Mouse (Mus musculus): Measurements from ENCODE around the gene Pou2f2. TPM values are rescaled to one million over a fixed set of nuclear protein-coding genes. Genes with fewer than 3 reads are reported as not detected.
A peak's percentile ranks its signal among the peaks of the same experiment; 100 is the strongest.
"Not testable (repeated sequence)": the region's sequence is repeated elsewhere in the genome, so short reads cannot be mapped to it uniquely, and the experiment has no call there.

Gene Pou2f2
- total RNA-seq, 2 experiments from 2014 or later: 12.5 to 14.0 TPM

DNA sequence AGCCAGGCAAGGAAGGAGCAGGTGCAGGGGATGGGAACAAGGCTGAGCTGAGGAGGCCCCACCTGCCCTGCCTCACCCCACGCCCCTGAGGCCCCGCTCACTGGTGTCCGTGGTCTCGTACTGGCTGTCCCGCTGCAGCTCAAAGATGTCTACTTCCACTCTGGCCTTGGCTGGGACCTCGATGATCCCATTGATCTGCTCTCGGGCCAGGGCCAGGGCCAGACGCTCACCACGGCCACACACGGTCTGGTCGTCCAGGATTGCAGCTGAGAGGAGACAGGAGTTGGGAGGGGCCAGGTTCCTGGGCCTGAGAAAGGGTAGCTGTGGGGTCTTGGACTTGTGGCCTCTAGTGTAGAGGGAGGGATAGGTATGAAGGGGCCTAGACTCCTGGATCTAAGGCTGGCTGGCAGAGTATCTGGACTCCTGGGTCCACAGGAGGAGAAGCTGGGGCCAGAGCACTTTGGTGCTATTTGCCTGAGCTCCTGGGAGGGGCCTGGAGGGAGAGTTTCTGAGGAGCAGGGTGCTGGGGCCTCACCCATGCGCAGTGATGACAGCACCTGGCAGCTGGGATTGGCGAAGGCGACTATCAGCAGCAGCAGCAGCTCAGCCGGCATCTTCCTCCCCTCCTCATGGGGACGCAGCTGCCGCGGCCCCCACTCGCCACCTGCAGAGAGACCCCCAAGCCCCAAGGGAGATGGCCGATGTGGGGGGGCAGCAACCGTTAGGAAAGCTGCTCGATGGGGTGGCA lies 111.4 kb downstream of the Pou2f2 start:
- peak overlapping the region; percentile 18 for H3K4me3 ChIP-seq
- TF ChIP-seq CTCF (IDR thresholded peaks at IDR 0.05): no peak
- no peak for DNase-seq (ENCODE audit: extremely low spot score in 1 of 2, low spot score in 2 of 2)
- H3K27ac ChIP-seq: peak overlapping the region; percentile 77
- intact Hi-C loops (cut with DNase I): no loop called here

DNA sequence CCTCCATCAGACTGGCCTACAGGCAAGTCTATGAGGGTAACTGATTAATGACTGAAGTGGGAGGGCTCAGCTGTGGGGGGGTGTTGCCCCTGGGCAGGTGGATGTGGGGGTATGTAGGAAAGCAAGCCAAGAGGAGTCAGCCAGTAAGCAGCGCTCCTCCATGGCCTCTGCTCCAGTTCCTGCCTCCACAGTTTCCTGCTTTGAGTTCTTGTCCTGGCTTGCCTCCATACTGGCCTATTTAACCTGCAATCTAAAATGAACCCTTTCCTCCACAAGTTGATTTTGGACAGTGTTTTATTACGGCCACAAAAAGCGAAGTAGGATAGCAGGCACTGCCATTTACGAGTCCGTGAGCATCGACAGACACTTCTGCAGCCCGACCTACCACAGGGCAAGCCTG lies 112.2 kb downstream of the Pou2f2 start:
- intact Hi-C loops (cut with DNase I): no loop called here
- DNase-seq (ENCODE audit: extremely low spot score in 1 of 2, low spot score in 2 of 2): no peak
- TF ChIP-seq CTCF (IDR thresholded peaks at IDR 0.05): no peak
- Histone ChIP-seq H3K27ac (no peak overlapping the region), H3K4me3 (no peak overlapping the region)

DNA sequence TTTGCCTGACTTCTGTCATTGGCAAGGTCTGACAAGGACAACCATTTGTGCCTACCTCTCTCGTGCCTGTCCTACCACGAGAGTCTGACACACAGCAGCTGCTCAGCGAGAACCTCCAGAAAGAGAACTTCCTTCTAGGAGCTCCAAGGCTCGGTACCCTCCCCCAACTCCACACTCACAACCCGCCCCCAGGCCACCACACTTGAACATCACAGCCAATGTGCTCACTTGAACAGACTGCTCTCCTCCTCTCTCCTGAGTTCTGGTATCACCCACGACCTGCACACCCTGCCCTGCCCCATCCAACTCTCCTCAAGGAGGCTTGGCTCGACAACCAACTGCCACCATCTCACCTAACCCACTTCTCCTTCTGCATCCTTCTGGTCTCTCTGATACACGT lies 115.6 kb downstream of the Pou2f2 start:
- intact Hi-C loops (cut with DNase I): no loop called here
- peak in 1 of 2 experiments; percentile 54 for DNase-seq (ENCODE audit: extremely low spot score in 1 of 2, low spot score in 2 of 2)
- no peak for TF ChIP-seq CTCF (IDR thresholded peaks at IDR 0.05)
- Histone ChIP-seq H3K27ac (peak overlapping the region; percentile 48), H3K4me3 (no peak overlapping the region)

- no peak for DNase-seq (ENCODE audit: extremely low spot score in 1 of 2, low spot score in 2 of 2)
- TF ChIP-seq CTCF (IDR thresholded peaks at IDR 0.05): no peak
- intact Hi-C loops (cut with DNase I): no loop called here
- no peak overlapping the region for H3K4me3 ChIP-seq
- peak overlapping the region; percentile 2 for H3K27ac ChIP-seq
Observed at GRCm38 (mm10) chr7:25063346-25063745, 116.2 kb downstream of the Pou2f2 start.

- intact Hi-C loops (cut with DNase I): no loop called here
- Histone ChIP-seq H3K4me3 (no peak overlapping the region), H3K27ac (no peak overlapping the region)
- no peak for TF ChIP-seq CTCF (IDR thresholded peaks at IDR 0.05)
- DNase-seq (ENCODE audit: extremely low spot score in 1 of 2, low spot score in 2 of 2): no peak
Observed at GRCm38 (mm10) chr7:25058836-25059235, 120.7 kb downstream of the Pou2f2 start.

- TF ChIP-seq CTCF (IDR thresholded peaks at IDR 0.05): no peak
- H3K27ac ChIP-seq: no peak overlapping the region
- no peak overlapping the region for H3K4me3 ChIP-seq
- intact Hi-C loops (cut with DNase I): no loop called here
- no peak for DNase-seq (ENCODE audit: extremely low spot score in 1 of 2, low spot score in 2 of 2)
Observed at GRCm38 (mm10) chr7:25058394-25058793, 121.1 kb downstream of the Pou2f2 start.

GRCm38 (mm10) chr7:25057888-25058287 lies 121.6 kb downstream of the Pou2f2 start:
- intact Hi-C loops (cut with DNase I): no loop called here
- Histone ChIP-seq H3K4me3 (no peak overlapping the region), H3K27ac (no peak overlapping the region)
- DNase-seq (ENCODE audit: extremely low spot score in 1 of 2, low spot score in 2 of 2): no peak
- no peak for TF ChIP-seq CTCF (IDR thresholded peaks at IDR 0.05)

DNA sequence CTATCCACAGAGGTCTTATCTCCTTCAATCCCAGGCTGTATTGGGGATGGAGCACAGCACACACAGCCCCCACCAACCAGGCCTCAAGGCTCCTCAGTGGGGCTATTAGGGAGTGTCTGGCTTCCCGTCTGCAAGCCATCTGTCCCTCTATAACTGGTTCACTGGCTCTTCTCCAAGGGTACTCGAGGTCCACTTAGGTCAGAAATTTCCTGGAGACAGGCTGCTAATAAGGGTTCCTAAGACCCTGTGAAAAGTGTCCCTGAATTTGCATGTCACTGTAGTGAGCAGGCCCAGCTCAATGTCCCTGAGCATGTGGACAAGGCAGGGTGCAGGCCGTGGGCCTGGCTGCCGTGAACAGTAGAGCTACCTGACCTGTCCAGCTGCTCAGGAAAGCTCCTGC lies 122.6 kb downstream of the Pou2f2 start:
- Histone ChIP-seq H3K27ac (no peak overlapping the region), H3K4me3 (no peak overlapping the region)
- intact Hi-C loops (cut with DNase I): no loop called here
- no peak for TF ChIP-seq CTCF (IDR thresholded peaks at IDR 0.05)
- DNase-seq (ENCODE audit: extremely low spot score in 1 of 2, low spot score in 2 of 2): no peak

GRCm38 (mm10) chr7:25052587-25052986 lies 126.9 kb downstream of the Pou2f2 start:
- DNase-seq (ENCODE audit: extremely low spot score in 1 of 2, low spot score in 2 of 2): no peak
- TF ChIP-seq CTCF (IDR thresholded peaks at IDR 0.05): no peak
- intact Hi-C loops (cut with DNase I): no loop called here
- Histone ChIP-seq H3K27ac (no peak overlapping the region), H3K4me3 (no peak overlapping the region)

DNA sequence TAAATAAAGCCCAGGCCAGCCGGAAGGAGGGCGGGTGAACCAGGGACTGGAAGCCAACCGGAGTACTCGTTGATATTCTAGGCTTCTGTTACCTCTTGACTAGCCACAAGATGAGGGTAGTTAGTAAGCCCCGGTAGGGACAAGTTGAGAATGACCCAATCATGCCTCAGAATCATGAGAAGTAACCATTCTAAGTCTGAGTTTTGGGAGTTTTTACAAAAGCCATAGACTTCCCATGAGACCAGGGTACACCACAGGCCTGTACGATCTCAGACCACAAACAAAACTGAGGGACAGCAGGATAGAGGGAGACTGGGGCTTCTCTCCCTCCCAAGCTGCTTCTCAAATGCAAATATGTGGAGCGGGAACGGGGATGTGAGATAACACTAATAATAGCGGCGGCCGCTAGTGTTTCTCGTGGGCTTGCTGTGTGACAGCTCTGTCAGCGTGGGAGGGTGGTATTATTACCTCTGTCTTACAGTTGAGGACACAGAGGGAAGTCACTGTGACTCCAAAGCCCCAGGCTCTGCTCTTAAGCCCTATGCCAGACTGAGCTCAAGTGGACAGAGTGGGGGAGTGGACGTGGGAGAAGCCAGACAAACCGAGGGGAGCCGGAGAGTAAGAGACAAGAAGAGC lies 130.1 kb downstream of the Pou2f2 start:
- Histone ChIP-seq H3K4me3 (no peak overlapping the region), H3K27ac (peak overlapping the region; percentile 4; the same call in 1 of the 2 replicates)
- TF ChIP-seq CTCF (IDR thresholded peaks at IDR 0.05): no peak
- intact Hi-C loops (cut with DNase I): no loop called here
- peak in 1 of 2 experiments; percentile 62 for DNase-seq (ENCODE audit: extremely low spot score in 1 of 2, low spot score in 2 of 2)

DNA sequence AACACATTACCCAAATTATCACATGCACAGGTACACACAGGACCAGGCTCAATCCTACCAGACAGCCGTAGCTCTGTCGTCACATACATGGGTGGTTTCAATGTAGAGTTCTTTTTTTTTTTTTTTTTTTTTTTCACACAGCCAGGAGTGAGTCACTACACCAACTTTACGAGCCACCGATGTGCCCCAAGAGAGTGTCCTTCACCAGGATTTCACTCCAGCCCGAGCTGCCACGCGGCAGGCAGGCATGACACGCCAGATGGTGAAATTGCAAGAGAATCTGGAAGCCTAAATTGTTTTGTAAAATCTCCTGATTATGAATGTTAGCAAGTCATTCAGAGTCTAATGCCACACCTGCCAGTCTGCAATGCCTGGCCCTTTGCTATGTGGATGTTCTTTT lies 132.2 kb downstream of the Pou2f2 start:
- intact Hi-C loops (cut with DNase I): no loop called here
- H3K4me3 ChIP-seq: no peak overlapping the region
- H3K27ac ChIP-seq: peak overlapping the region; percentile 13; the same call in 1 of the 2 replicates
- no peak for TF ChIP-seq CTCF (IDR thresholded peaks at IDR 0.05)
- peak in 1 of 2 experiments; percentile 54 for DNase-seq (ENCODE audit: extremely low spot score in 1 of 2, low spot score in 2 of 2)

- DNase-seq (ENCODE audit: extremely low spot score in 1 of 2, low spot score in 2 of 2); intact Hi-C loops (cut with DNase I); H3K27ac ChIP-seq; H3K4me3 ChIP-seq: not testable (repeated sequence)
Observed at GRCm38 (mm10) chr7:25044599-25044998, 134.9 kb downstream of the Pou2f2 start.

GRCm38 (mm10) chr7:25041921-25042320 lies 137.6 kb downstream of the Pou2f2 start:
- no peak for TF ChIP-seq CTCF (IDR thresholded peaks at IDR 0.05)
- intact Hi-C loops (cut with DNase I): no loop called here
- Histone ChIP-seq H3K27ac (0 out of 2 replicates have a peak overlapping the region, but pooled peaks have one; percentile 15), H3K4me3 (no peak overlapping the region)
- DNase-seq (ENCODE audit: extremely low spot score in 1 of 2, low spot score in 2 of 2): no peak

Small RNA genes within 50 kb of the gene (microRNA-seq; reads per million reads assigned to microRNA genes)
- gene Mir6537: 0 reads per million in 2 experiments
- gene Mir7048: 0 reads per million in 2 experiments

Other genes starting within 250 kb of the Pou2f2 start
- not detected for gene Gm4881, start 235.2 kb downstream of the Pou2f2 start, total RNA-seq (2021)
- 100 to 1,000 TPM; 287 TPM for gene Rabac1, start 207.0 kb downstream of the Pou2f2 start, total RNA-seq (2021)
- 1,000 to 10,000 TPM; 1,970 to 2,141 TPM for gene Atp1a3, start 173.8 kb downstream of the Pou2f2 start, total RNA-seq (2021)
- gene Grik5, start 107.4 kb downstream of the Pou2f2 start, total RNA-seq (2021): 100 to 1,000 TPM; 207 to 218 TPM
- 10 to 100 TPM; 37.1 to 37.7 TPM for gene Zfp574, start 107.2 kb downstream of the Pou2f2 start, total RNA-seq (2021)
- 10 to 100 TPM; 23.9 to 26.3 TPM for gene Dedd2, start 40.9 kb upstream of the Pou2f2 start, total RNA-seq (2021)
- 10 to 100 TPM; 10.6 to 11.2 TPM for gene Zfp526, start 41.7 kb upstream of the Pou2f2 start, total RNA-seq (2021)
- gene Gsk3a, start 58.1 kb upstream of the Pou2f2 start, total RNA-seq (2021): 100 to 1,000 TPM; 215 to 220 TPM
- gene Erf, start 71.0 kb upstream of the Pou2f2 start, total RNA-seq (2021): 10 to 100 TPM; 61.5 to 68.2 TPM
- 100 to 1,000 TPM; 215 to 228 TPM for gene Cic, start 88.0 kb upstream of the Pou2f2 start, total RNA-seq (2021)
- gene Pafah1b3, start 118.3 kb upstream of the Pou2f2 start, total RNA-seq (2021): 10 to 100 TPM; 27.9 to 34.2 TPM
- gene Prr19, start 121.7 kb upstream of the Pou2f2 start, total RNA-seq (2021): under 1 TPM in 1 of 2 experiments, not detected in 1; 0.27 TPM
- 10 to 100 TPM; 51.8 to 59.3 TPM for gene Tmem145, start 126.4 kb upstream of the Pou2f2 start, total RNA-seq (2021)
- 100 to 1,000 TPM; 110 to 115 TPM for gene Megf8, start 137.4 kb upstream of the Pou2f2 start, total RNA-seq (2021)
- gene Cnfn, start 190.0 kb upstream of the Pou2f2 start, total RNA-seq (2021): not detected
- 1 to 10 TPM; 7.5 to 7.8 TPM for gene Lipe, start 219.0 kb upstream of the Pou2f2 start, total RNA-seq (2021)
- gene Cxcl17, start 233.2 kb upstream of the Pou2f2 start, total RNA-seq (2021): not detected